Mouse (Mus musculus): ENCODE results near the gene Ap1s3.

Gene Ap1s3

GRCm38 (mm10) chr1:79671543-79672337 is at the start of gene Ap1s3:
TSS of gene Ap1s3 (minus strand) at chr1:79671972.
- peak; percentile 92 for DNase-seq

DNA sequence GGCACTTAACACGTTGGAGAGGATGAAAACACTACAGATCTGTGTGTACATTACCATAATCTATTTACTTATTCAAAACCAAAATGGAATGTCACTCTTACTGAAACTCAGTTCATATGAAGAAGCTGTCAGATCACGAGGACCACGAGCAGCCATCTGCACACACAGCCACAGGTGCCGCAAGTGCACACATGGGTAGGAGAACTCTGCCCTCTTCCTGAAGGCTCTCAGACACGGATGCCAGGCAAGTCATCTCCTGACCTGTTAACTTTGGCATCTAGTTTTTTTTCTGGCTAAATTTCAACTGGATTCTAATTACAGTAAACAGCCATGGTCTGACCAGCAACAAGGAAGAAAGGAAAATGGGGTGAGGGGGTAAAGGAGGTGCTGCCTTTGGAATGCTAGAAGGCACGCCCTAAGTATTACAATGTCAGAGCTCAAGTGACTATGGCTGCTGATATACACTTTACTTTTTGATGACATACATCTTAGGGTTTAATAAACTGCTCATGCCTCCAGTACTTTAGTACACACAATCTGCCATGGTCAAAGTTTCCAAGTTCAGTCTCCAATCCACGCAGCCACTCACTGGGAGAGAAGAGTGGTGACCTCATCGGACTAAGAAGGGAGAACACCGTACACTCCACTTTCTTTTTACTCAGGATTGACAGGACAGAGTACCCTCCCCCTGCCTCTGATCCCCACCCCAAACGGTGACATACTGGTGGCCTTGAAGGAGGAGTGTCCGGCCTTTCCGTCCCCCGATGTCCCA is 42.6 kb upstream of the Ap1s3 start:
- DNase-seq, result peak; percentile 85

DNA sequence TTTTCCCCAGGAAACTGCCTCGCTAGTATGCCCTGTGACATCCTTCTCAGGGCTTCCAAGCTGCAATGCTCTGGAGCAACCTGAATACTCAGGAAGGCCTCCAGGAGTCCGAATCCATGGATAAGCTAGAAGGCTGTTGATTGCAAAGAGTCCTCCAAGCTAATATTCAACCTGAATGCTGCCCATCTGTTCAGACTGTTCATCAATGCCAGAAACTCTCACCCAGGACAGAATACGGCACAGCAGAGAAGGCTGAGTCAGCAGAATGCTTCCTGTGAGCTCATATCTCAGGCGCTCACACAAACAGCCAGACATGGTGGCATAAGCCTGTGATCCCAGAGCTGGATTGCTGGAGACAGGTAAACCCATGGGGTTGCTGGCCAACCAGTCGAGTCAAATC is 41.3 kb upstream of the Ap1s3 start:
- peak; percentile 76 for DNase-seq

GRCm38 (mm10) chr1:79711147-79712126 is 39.7 kb upstream of the Ap1s3 start:
- DNase-seq, result peak; percentile 93

DNA sequence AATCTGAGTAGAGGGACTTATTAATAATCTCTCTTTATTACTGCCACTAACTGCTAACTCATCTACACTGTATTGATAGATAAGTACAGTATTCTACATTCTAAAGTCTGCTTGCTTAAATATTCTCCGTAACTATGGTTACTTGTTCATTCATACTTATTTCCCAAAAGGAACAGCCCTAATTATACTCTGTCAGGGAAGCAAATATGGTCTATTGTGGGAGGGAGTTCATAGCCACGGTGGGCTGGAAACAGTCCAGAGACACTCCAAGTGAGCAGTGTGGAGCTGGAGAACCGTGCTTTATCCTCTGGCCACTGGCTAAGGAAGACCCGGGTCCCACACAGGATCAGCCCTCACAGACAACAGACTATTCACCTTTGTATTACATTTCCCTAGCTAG is 38.9 kb upstream of the Ap1s3 start:
- DNase-seq, result no peak

GRCm38 (mm10) chr1:79710216-79710615 is 38.4 kb upstream of the Ap1s3 start:
- peak; percentile 85 for DNase-seq

- DNase-seq, result peak; percentile 57
These were observed 35.6 kb upstream of the Ap1s3 start for GRCm38 (mm10) chr1:79707383-79707782.

DNA sequence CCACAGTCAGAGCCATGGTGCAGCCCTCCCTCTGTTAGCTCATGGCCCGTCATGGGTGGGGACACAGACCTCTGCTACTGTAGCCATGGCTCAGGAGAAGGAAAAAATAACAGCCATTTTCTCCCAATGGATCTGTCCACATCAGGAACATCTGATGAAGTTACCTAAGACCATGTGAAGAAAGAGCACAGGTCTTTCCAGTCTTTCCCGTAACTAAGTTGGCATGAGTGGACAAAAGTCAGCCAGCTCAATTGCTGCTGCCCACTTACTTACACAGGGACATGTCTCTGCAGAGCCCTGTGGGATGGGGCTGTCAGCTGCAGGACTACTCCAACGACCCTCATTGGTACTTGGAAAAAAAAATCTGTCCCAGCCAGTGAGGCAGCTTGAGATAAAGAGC is 34.9 kb upstream of the Ap1s3 start:
- DNase-seq, result peak; percentile 67

DNA sequence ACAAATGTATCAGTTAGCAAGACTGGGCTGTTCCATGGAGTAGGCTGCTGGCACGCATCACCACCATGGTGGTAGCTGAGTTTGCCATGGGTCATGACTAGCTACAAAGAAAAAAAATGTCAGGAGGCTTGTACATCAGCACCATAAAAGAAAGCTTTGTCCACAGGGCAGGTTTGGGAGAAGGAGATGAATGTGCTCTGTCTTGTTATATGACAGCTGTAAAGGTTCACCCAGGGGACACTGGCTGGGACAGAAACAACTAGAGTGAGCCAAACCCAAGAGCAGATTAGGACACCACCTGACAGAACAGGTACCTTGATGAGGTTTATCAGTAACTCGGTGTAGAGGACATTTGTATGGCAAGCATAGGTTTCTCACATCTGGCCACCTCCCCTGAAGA is 32.9 kb upstream of the Ap1s3 start:
- DNase-seq, result peak; percentile 62

DNA sequence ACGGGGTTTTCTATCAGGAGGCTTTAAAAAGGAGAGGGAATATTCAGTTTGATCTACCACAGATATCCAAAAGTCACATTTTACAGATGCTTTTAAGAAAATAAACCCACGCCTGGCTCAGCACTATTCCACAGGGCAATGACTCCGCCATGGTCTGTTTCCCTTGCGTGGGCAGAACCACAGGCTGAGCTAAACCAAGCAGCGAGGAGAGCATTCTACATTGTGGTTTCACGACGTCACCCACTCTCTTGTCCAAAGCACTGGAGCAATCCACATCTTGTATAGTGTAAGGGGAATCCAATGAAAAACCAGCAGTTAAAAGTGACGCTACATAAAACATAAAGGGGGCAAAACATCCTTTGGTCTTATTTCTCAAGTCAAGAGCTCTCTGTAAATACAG is 31.7 kb upstream of the Ap1s3 start:
- DNase-seq, result no peak

DNA sequence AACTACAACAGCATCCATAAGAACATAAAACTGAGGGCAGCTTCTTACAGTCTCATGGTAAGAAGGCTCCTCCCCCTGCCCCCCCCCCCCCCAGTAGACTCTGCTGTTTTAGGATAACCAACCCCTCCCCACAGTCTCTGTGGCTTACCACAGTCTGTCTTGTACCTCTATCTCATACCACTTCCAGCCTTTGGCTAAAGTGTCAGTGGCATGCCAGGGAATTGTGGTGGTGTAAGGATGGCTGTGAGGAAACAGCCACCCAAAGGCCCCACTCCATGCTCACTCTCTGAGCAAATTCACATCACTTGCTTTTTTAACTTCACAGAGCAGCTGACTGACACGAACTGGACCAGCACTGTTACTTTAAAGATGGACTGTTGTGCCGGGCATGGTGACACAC is 26.7 kb upstream of the Ap1s3 start:
- no peak for DNase-seq

DNA sequence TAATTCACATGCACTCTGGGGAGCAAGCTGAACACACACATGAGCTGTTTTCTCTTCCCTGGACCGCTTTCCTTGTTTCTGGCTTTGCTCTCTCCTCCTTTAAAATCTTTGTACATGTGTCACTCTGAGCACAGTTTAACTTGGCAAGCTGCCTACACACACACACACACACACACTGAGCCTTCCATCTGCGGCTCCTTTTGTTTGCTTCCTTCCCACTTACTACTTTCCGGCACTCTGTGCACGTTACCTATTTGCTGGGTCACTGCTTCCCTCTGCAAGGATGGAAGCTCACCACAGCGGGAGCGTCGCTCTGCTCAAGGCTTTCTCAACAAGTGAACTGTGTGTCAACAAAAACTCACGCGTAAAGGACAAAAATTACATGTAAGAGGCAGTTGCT is 25.6 kb upstream of the Ap1s3 start:
- DNase-seq, result no peak

GRCm38 (mm10) chr1:79696933-79697332 is 25.2 kb upstream of the Ap1s3 start:
- peak; percentile 85 for DNase-seq

DNA sequence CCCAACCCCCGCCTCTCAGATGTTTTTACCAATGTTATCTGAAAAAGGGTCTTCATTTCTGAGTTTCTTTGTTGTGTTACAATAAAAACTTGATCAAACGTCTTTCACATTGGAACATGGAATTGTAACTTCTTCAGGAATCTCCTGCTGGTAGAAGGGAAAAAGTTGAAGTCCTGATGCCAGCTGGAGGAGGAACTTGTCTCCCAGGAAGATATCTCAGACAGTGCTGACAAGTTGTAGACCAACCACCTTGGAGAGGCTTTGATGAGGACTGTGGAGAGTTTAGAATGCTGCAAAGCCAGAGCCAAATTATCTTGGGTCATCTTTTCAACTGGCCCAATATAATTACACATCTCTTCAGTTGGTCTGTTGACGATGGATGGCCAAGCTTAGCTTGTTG is 20.7 kb upstream of the Ap1s3 start:
- no peak for DNase-seq

DNA sequence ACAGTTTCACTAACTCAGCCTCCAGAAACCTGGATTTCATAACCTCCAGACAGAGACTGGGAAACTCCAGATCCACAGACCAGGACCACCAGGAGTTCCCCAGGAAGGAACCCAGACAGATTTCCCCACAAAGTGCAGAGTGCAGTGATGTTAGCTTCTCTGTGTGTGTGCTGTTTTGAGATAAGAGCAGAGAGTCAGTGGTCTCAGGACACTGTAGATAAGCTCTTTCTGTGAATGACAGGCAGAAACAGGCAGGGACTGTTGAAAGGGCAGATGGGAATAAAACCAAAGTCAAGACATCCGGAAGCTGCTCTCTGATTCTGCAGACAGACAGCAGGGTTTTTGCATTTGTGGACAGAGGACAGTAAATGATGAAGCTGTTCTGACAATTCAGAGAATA is 15.5 kb upstream of the Ap1s3 start:
- no peak for DNase-seq

DNA sequence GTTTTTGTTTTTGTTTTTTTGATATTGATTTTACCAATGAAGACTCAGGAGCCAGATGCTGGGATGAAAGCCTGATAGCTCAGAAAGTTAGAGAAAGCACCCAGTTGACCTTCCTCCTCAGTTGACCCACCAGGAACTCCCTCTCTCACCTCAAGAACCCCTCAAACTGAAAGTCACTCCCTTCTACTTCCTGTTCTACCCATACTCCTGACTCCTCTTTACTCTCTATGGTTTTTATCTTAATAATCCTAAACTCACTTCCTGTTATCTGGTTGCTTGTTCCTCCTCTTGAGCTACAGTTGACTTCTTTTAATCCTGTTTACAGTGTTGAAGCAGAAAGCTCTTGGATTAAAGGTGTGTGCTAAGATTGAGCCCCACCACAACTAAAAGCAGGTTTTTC is 12.3 kb upstream of the Ap1s3 start:
- no peak for DNase-seq

GRCm38 (mm10) chr1:79682936-79683335 is 11.2 kb upstream of the Ap1s3 start:
- DNase-seq, result no peak

DNA sequence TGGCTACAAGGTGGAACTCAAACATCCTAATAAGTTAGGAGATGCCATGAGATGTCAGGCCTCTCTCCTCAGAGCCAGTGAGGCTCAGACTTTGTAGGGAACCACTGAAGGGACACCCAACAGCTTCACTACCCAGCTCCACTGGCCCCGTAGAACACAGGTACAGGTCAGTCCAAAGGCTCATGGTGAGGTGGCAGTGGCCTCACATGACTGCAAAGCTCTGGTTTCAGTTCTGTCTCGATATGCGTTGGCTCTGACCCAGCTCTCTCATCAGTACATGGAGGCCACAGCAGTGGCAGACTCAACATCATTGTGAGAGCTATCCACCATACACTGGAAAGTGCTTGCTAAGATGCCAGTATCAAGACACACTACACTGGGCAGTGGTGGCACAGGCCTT is 9.0 kb upstream of the Ap1s3 start:
- DNase-seq, result no peak

DNA sequence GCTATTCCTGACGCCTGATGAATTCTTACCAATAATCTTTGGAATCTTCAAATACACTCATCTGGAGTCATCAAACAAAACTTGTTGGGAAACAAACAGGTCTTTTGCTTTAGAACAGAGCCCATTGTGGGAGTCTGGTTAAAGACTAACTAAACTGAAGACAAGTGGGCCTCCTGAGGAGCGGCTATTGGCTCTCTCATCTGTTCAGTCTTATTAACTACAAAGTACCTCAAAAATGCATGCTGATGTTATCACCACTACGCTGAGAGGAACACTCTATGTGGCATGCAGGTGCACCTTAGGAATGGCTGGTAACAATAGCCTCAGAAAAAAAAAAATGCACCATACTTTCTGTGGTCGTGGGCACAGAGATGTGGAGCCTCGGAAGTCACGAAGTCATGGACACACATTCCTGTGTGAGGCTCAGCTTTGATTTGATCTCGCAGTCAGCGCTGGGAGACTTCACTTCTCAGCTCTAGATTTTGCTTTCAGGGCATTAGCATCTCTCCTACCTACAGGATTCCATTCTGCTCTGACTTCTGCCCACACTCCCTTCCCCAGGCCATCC is 6.4 kb upstream of the Ap1s3 start:
- DNase-seq, result no peak

DNA sequence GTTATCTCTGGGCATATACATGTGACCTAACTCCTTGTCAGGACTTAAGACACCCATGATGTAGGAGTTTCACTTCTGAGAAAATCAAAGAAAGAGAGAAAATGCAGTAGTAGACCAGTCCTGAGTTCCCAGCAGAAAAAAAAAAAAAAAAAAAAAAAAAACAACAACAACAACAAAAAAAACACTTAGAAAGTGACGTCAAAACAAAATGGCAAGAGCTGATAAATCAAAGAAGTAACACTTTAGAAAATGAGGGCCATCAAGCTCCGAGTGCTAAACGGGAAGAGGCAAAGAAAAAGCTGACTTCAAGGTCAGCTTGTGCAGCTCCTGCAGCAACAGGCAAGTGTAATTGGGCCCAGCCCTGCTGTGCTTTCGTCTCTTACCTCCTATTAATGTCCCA is 3.9 kb upstream of the Ap1s3 start:
- DNase-seq, result no peak

GRCm38 (mm10) chr1:79671196-79671542 is 603 bp downstream of the Ap1s3 start:
- no peak for DNase-seq

DNA sequence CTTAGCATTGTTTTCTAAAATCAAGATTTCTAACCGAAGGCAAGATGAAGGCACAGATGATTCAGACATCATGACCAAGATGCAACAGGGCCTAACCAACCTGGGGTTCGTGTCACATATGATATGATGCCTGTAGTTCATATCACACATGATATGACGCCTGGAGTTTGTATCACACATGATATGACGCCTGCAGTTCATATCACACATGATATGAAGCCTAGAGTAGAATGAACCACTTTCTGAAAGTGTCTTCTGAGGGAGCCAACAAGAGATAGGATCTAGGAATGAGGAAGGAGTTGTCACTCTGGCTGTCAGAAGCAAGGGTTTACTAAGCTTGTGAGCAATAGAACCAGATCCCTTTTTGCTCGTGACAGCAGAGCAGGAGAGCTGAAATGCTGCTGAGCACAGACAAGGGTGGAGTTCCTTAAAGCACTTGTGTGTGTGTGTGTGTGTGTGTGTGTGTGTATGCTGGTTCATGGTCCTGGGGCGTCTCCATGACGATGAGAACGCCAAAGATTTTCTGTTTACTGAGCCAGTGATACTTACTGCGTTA is 2.3 kb downstream of the Ap1s3 start:
- DNase-seq, result no peak

DNA sequence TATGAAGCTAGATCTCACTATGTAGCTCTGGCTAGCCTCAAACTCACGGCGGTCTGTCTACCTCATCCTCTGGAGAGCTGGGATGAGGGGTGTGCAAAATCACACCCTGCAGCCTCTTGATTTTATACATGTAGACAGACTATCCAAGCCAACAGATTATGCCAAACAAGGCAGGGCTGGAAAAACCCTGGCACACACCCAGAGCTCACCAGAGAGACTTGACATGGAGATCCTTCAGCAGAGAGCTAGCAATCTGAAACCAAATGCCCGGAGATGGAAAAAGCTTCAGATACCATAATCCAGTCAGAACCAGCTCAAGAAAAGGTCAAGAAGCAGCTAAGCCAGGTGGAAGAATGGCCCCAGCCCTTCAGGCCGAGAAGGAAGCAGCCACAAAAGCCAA is 6.9 kb downstream of the Ap1s3 start:
- DNase-seq, result no peak

Data from heart, adult 11 months (tissue).